Mouse (Mus musculus): Measurements from ENCODE around the gene Runx1.

The Runx1 gene

DNA sequence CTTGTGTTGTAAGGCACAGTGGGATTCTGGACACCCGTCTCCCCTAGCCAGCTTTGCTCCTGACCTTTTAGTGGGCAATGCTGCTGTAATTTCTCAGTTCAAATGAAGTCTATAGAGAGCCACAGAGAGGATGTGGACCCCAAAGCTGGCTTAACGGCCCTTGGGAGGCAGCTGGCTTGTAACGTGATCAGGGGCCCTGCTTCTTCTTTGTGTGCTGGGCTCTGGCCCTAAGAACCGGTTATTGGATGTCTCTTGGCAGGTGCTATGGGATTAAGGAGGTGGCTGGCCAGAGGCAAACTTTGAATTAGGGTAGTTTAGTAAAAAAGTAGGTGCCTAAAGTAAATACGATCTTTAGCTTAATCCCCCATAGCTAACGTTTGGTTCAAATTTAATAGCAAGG is 31.8 kb downstream of the Runx1 start:
- no peak for DNase-seq (ENCODE audit: low spot score in 2 of 2)

GRCm38 (mm10) chr16:92793741-92794140 is 32.2 kb downstream of the Runx1 start:
- DNase-seq (ENCODE audit: low spot score in 2 of 2): no peak

GRCm38 (mm10) chr16:92792905-92793304 is 33.0 kb downstream of the Runx1 start:
- DNase-seq (ENCODE audit: low spot score in 2 of 2): no peak

GRCm38 (mm10) chr16:92790601-92791000 is 35.3 kb downstream of the Runx1 start:
- DNase-seq (ENCODE audit: low spot score in 2 of 2): no peak

- DNase-seq (ENCODE audit: low spot score in 2 of 2): no peak
These were observed 36.1 kb downstream of the Runx1 start for GRCm38 (mm10) chr16:92789840-92790239.

GRCm38 (mm10) chr16:92788446-92788845 is 37.5 kb downstream of the Runx1 start:
- DNase-seq (ENCODE audit: low spot score in 2 of 2): no peak

DNA sequence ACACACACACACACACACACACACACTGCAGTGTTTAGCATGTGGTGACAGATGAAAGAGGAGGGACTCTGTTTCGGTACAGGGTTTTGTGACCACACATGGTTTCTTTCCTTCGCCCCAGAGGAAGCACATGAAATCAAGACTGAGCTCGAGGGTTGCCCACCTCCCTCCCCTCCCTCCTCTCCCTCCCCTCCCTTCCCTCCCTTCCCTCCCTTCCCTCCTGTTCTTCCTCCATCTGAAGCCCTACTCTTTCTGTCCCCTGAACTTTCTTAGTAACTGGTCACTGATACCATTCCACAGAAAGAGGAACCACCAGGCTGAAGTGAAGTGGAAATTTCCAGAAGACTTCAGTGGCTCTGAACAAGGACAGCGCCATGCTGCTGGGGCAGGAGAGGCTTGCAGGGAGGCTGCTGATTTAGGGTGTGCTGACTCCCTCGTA is 39.0 kb downstream of the Runx1 start:
- no peak for DNase-seq (ENCODE audit: low spot score in 2 of 2)

GRCm38 (mm10) chr16:92786276-92786882 is 39.6 kb downstream of the Runx1 start:
- DNase-seq (ENCODE audit: low spot score in 2 of 2): no peak

DNA sequence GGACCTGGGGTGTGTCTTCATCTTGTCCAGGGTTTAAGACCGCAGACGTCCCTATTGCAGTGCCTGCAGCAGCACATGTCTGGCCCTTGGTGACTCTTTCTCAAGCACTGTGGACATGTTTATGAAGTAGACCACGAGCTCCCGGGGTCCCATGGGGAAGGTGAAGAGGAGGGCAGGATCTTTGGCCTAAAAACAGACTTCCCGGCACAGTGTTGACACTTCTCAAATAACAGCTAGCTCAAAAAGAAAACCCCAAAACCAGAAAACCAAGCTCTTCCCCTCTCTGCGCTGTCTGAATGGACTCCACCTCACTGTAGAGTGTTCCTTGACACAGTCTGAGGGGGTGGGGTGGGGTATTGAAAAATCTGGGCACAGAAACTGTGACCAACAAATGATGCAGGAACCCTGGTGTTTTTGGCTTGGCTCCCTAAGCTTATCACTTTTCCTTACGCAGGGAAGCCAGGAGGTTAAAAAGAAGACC is 42.3 kb downstream of the Runx1 start:
- no peak for DNase-seq (ENCODE audit: low spot score in 2 of 2)

DNA sequence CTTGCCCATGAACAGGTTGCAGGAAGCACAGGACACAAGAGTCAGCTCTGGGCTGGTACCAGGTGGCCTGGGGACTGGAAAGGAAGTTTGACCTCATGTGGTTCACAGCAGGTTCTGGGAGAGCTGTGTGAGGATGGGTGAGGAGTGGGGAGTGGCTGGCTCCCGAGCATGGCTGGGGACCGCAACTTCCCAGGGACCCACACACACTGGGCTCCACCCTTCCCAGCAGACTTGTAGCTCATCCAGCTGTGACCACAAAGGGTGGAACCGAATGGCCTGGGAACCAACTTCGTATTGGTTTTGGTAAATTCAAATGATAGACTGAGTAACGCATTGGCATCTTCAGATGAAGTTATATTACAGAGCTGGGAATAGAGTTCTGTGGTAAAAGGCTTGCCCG is 43.5 kb downstream of the Runx1 start:
- no peak for DNase-seq (ENCODE audit: low spot score in 2 of 2)

GRCm38 (mm10) chr16:92779896-92780435 is 46.0 kb downstream of the Runx1 start:
- DNase-seq (ENCODE audit: low spot score in 2 of 2): no peak

DNA sequence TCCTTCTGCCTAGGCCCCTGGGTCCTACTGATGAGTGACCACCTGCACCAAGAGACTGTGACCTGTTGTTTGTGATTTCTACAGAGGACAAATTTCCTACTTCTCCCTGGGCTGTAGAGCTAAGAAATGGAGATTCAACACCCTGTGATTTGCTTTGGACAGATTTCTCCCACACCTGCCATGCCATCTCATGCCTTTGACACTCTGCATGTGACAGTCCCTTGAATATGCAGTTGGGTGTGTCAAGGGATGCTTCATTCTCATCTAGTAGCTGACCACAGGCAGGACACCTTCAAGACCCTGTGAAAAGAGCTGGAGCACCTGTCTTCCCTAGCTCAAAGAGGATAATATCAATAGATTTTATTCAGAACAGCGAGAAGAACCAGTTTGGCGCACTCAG is 46.8 kb downstream of the Runx1 start:
- DNase-seq (ENCODE audit: low spot score in 2 of 2): no peak

- no peak for DNase-seq (ENCODE audit: low spot score in 2 of 2)
These were observed 47.7 kb downstream of the Runx1 start for GRCm38 (mm10) chr16:92778096-92778780.

DNA sequence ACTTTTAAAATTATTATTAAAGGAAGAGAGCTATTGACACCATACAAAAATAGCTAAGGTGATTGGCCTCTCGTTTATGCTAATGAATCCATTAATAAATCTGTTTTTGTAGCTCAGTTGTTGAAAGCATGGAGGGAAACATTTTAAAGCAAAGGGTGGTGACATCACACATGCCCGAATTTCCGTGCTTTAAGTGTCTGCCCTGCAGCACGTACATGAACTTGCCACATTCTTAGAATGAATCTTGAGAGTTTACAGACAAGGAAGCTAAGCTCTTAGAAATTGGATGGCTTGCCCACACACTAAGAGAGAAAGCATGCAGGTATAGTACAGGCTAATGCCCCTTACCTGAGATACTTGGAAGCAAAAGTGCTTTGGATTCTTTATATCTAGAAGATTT is 58.1 kb downstream of the Runx1 start:
- DNase-seq (ENCODE audit: low spot score in 2 of 2): no peak

DNA sequence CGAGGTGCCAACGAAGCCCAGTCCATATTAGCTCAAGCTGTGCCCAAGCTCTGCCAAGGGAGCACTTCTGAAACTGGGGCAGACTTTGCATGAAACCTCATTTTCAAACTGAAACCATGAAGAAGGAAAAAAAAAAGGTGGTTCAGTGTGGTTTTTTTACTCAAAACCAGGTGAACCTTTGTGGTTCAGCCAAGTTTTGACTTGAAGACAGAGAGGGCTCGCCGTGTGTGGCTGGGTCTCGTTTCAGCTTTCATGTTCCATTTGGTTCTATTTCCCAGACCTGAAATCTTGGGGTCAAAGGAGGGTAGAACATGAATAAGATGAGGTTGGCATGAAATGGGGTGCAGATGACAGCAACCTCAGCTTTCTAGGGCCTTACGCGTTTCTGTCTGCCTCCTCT is 58.5 kb downstream of the Runx1 start:
- no peak for DNase-seq (ENCODE audit: low spot score in 2 of 2)

- no peak for DNase-seq (ENCODE audit: low spot score in 2 of 2)
These were observed 61.1 kb downstream of the Runx1 start for GRCm38 (mm10) chr16:92764741-92765396.

DNA sequence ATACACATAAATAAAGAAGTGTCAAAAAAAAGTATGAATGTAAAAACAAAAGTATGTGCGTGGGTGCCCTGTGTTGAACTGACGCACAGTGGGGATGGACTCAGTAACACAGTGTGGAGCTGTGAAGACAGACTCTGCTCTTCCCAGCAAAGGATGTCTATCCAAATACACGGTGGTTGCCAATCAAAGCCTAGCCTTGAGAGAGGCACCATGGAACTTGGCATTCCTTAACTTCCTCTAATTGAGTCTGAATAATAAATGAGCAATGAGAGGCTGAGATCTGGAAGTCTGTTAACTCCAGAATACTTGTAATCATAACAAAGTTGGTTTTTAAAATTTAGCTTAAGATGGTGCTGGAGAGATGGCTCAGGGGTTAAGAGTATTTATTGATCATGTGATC is 62.3 kb downstream of the Runx1 start:
- no peak for DNase-seq (ENCODE audit: low spot score in 2 of 2)

GRCm38 (mm10) chr16:92761968-92762521 is 63.9 kb downstream of the Runx1 start:
- DNase-seq (ENCODE audit: low spot score in 2 of 2): no peak

DNA sequence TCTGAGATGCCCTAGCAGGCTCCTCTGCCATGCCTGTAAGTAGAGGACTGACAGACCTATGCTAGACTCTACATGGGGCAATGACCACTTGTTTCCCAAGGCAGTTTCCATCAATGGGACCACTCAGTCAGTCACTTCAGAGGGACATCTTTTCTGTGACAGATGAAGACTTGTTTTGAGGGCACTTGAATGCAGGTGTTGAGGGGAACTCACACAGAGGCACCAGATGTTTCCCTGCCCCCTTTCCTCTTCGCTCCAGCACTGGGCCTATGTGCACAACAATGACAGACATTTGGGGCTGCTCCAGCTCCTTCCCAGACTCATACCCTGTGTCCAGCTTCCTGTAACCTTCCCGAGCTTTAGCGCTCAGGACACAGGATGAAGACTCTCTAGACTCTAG is 65.9 kb downstream of the Runx1 start:
- DNase-seq (ENCODE audit: low spot score in 2 of 2): no peak

GRCm38 (mm10) chr16:92757564-92757963 is 68.4 kb downstream of the Runx1 start:
- DNase-seq (ENCODE audit: low spot score in 2 of 2): no peak

- DNase-seq (ENCODE audit: low spot score in 2 of 2): no peak
These were observed 72.0 kb downstream of the Runx1 start for GRCm38 (mm10) chr16:92753944-92754343.

DNA sequence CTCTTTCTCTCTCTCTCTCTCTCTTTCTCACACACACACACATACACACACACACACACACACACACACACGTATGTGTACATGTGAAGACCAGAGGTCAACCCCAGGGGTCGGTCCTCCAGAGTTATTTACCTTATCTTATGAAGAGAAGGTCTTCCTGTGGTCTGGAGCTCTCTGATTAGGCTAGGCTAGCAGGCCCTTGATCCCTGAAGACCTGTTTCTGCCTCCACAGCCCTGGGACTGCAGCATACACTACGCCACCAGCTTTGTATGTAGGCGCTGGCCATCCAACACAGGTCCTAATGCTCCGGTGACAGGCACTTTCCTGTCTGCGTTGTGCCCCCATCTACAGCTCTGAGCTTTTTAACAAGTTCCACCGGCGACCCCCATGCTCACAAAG is 72.8 kb downstream of the Runx1 start:
- DNase-seq (ENCODE audit: low spot score in 2 of 2): no peak
